Mouse (Mus musculus): Measurements from ENCODE around the gene Hnrnpr.

DNA sequence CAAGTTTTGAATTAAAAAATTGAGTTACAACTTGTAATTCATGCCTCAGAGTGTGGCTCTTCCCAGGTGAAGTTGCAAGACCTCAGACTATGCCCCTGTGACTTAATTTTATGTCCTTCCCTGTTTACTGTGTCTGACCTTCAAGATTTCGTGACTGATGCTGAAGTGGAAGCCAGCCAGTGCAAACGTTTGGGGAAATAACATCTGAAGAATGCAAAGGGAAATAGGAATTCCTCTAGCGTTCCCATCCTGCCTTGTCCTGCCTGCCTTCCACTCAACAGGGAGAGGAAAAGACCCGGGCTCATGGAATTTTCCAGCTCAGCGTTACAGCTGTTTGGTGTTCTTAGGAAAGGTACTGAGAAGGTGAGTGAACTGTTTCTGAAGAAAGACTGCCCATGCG lies 46.3 kb downstream of the Hnrnpr start:
- TF ChIP-seq GATA1 (IDR thresholded peaks at IDR 0.05; ENCODE audit: low read length): no peak
- TF ChIP-seq TAL1 (IDR thresholded peaks at IDR 0.05; ENCODE audit: low read length): no peak

All from erythroblast, embryonic 14.5 days (primary cell).